Mouse (Mus musculus): ENCODE results near the gene Il17f. TPM values are rescaled to one million over a fixed set of nuclear protein-coding genes. Genes with fewer than 3 reads are reported as not detected.

Il17f gene
- polyA plus RNA-seq, 1 experiment: 1.9 TPM

GRCm38 (mm10) chr1:20814521-20814920 lies 24.1 kb upstream of the Il17f start:
- 94% methylated on average over 8 of the region's 8 CpGs for WGBS
- DNase-seq: no peak
- no peak for TF ChIP-seq CTCF (conservative IDR thresholded peaks at IDR 0.05; ENCODE audit: insufficient read depth, insufficient read length, low read depth, low read length)
- TF ChIP-seq POLR2A (IDR thresholded peaks at IDR 0.05; ENCODE audit: low read depth, low read length): no peak
- H3K27me3 ChIP-seq (replicated peaks; ENCODE audit: control insufficient read depth, insufficient read depth, low read length): no peaks in the 10 kb centered on the region
- H3K27ac ChIP-seq (ENCODE audit: insufficient read depth, low read depth, low read length): no peak overlapping the region
- no peak overlapping the region for H3K4me3 ChIP-seq (ENCODE audit: insufficient read depth, low read depth, low read length)
- H3K4me1 ChIP-seq (ENCODE audit: control insufficient read depth, insufficient read depth, low read length): no peaks in the 10 kb centered on the region
- no peaks in the 10 kb centered on the region for H3K36me3 ChIP-seq (ENCODE audit: control insufficient read depth, insufficient read depth, low read length)

GRCm38 (mm10) chr1:20804526-20804925 lies 14.1 kb upstream of the Il17f start:
- Histone ChIP-seq H3K4me1 (ENCODE audit: control insufficient read depth, insufficient read depth, low read length) (no peaks in the 10 kb centered on the region), H3K27ac (ENCODE audit: insufficient read depth, low read depth, low read length) (no peak overlapping the region), H3K27me3 (replicated peaks; ENCODE audit: control insufficient read depth, insufficient read depth, low read length) (no peaks in the 10 kb centered on the region), H3K36me3 (ENCODE audit: control insufficient read depth, insufficient read depth, low read length) (no peaks in the 10 kb centered on the region), H3K4me3 (ENCODE audit: insufficient read depth, low read depth, low read length) (no peak overlapping the region)
- DNase-seq: no peak
- 91% methylated on average over 10 of the region's 10 CpGs for WGBS
- TF ChIP-seq CTCF (conservative IDR thresholded peaks at IDR 0.05; ENCODE audit: insufficient read depth, insufficient read length, low read depth, low read length) (no peak), POLR2A (IDR thresholded peaks at IDR 0.05; ENCODE audit: low read depth, low read length) (no peak)

- peak; percentile 27 for DNase-seq
- no peak overlapping the region for H3K4me3 ChIP-seq (ENCODE audit: insufficient read depth, low read depth, low read length)
- no peaks in the 10 kb centered on the region for H3K27me3 ChIP-seq (replicated peaks; ENCODE audit: control insufficient read depth, insufficient read depth, low read length)
- no peaks in the 10 kb centered on the region for H3K36me3 ChIP-seq (ENCODE audit: control insufficient read depth, insufficient read depth, low read length)
- H3K4me1 ChIP-seq (ENCODE audit: control insufficient read depth, insufficient read depth, low read length): no peaks in the 10 kb centered on the region
- no peak overlapping the region for H3K27ac ChIP-seq (ENCODE audit: insufficient read depth, low read depth, low read length)
- 82% methylated on average over 8 of the region's 8 CpGs for WGBS
- TF ChIP-seq POLR2A (IDR thresholded peaks at IDR 0.05; ENCODE audit: low read depth, low read length) (no peak), CTCF (conservative IDR thresholded peaks at IDR 0.05; ENCODE audit: insufficient read depth, insufficient read length, low read depth, low read length) (peak; percentile 54)
These were observed 11.4 kb upstream of the Il17f start for GRCm38 (mm10) chr1:20801682-20802390.

- H3K36me3 ChIP-seq (ENCODE audit: control insufficient read depth, insufficient read depth, low read length): no peaks in the 10 kb centered on the region
- H3K4me1 ChIP-seq (ENCODE audit: control insufficient read depth, insufficient read depth, low read length): no peaks in the 10 kb centered on the region
- TF ChIP-seq CTCF (conservative IDR thresholded peaks at IDR 0.05; ENCODE audit: insufficient read depth, insufficient read length, low read depth, low read length) (no peak), POLR2A (IDR thresholded peaks at IDR 0.05; ENCODE audit: low read depth, low read length) (no peak)
- no peak overlapping the region for H3K27ac ChIP-seq (ENCODE audit: insufficient read depth, low read depth, low read length)
- no peaks in the 10 kb centered on the region for H3K27me3 ChIP-seq (replicated peaks; ENCODE audit: control insufficient read depth, insufficient read depth, low read length)
- 92% methylated on average over 2 of the region's 2 CpGs for WGBS
- no peak for DNase-seq
- H3K4me3 ChIP-seq (ENCODE audit: insufficient read depth, low read depth, low read length): no peak overlapping the region
These were observed 10.9 kb upstream of the Il17f start for GRCm38 (mm10) chr1:20801275-20801674.

GRCm38 (mm10) chr1:20795178-20795577 lies 4.8 kb upstream of the Il17f start:
- DNase-seq: no peak
- H3K36me3 ChIP-seq (ENCODE audit: control insufficient read depth, insufficient read depth, low read length): no peaks in the 10 kb centered on the region
- H3K27ac ChIP-seq (ENCODE audit: insufficient read depth, low read depth, low read length): no peak overlapping the region
- 92% methylated on average over 5 of the region's 5 CpGs for WGBS
- no peak for TF ChIP-seq CTCF (conservative IDR thresholded peaks at IDR 0.05; ENCODE audit: insufficient read depth, insufficient read length, low read depth, low read length)
- no peak for TF ChIP-seq POLR2A (IDR thresholded peaks at IDR 0.05; ENCODE audit: low read depth, low read length)
- H3K4me3 ChIP-seq (ENCODE audit: insufficient read depth, low read depth, low read length): no peak overlapping the region
- H3K27me3 ChIP-seq (replicated peaks; ENCODE audit: control insufficient read depth, insufficient read depth, low read length): no peaks in the 10 kb centered on the region
- no peaks in the 10 kb centered on the region for H3K4me1 ChIP-seq (ENCODE audit: control insufficient read depth, insufficient read depth, low read length)

- no peak for TF ChIP-seq CTCF (conservative IDR thresholded peaks at IDR 0.05; ENCODE audit: insufficient read depth, insufficient read length, low read depth, low read length)
- no peak for TF ChIP-seq POLR2A (IDR thresholded peaks at IDR 0.05; ENCODE audit: low read depth, low read length)
- Histone ChIP-seq H3K27ac (ENCODE audit: insufficient read depth, low read depth, low read length) (no peak overlapping the region), H3K4me1 (ENCODE audit: control insufficient read depth, insufficient read depth, low read length) (no peaks in the 10 kb centered on the region), H3K36me3 (ENCODE audit: control insufficient read depth, insufficient read depth, low read length) (no peaks in the 10 kb centered on the region), H3K27me3 (replicated peaks; ENCODE audit: control insufficient read depth, insufficient read depth, low read length) (no peaks in the 10 kb centered on the region), H3K4me3 (ENCODE audit: insufficient read depth, low read depth, low read length) (no peak overlapping the region)
- WGBS: 67% methylated on average over 4 of the region's 4 CpGs
- no peak for DNase-seq
These were observed 4.3 kb upstream of the Il17f start for GRCm38 (mm10) chr1:20794760-20795159.

- Histone ChIP-seq H3K4me3 (ENCODE audit: insufficient read depth, low read depth, low read length) (no peak overlapping the region), H3K36me3 (ENCODE audit: control insufficient read depth, insufficient read depth, low read length) (no peaks in the 10 kb centered on the region), H3K27ac (ENCODE audit: insufficient read depth, low read depth, low read length) (no peak overlapping the region), H3K4me1 (ENCODE audit: control insufficient read depth, insufficient read depth, low read length) (no peaks in the 10 kb centered on the region), H3K27me3 (replicated peaks; ENCODE audit: control insufficient read depth, insufficient read depth, low read length) (no peaks in the 10 kb centered on the region)
- no peak for DNase-seq
- TF ChIP-seq CTCF (conservative IDR thresholded peaks at IDR 0.05; ENCODE audit: insufficient read depth, insufficient read length, low read depth, low read length): no peak
- 69% methylated on average over 7 of the region's 7 CpGs for WGBS
These were observed 997 bp upstream of the Il17f start for GRCm38 (mm10) chr1:20791414-20791813.

All from kidney, adult 2 months (tissue).